Mouse (Mus musculus): ENCODE measurements around the gene B4galnt3. TPM values are rescaled to one million over a fixed set of nuclear protein-coding genes. Genes with fewer than 3 reads are reported as not detected.

The B4galnt3 gene
- not detected for polyA plus RNA-seq (2015; fragmentation: Illumina TruSeq; extraction: RNeasy Lipid Tissue Mini Kit (QIAGEN cat#74804); ENCODE audit: insufficient read depth, low read depth, low replicate concordance)

DNA sequence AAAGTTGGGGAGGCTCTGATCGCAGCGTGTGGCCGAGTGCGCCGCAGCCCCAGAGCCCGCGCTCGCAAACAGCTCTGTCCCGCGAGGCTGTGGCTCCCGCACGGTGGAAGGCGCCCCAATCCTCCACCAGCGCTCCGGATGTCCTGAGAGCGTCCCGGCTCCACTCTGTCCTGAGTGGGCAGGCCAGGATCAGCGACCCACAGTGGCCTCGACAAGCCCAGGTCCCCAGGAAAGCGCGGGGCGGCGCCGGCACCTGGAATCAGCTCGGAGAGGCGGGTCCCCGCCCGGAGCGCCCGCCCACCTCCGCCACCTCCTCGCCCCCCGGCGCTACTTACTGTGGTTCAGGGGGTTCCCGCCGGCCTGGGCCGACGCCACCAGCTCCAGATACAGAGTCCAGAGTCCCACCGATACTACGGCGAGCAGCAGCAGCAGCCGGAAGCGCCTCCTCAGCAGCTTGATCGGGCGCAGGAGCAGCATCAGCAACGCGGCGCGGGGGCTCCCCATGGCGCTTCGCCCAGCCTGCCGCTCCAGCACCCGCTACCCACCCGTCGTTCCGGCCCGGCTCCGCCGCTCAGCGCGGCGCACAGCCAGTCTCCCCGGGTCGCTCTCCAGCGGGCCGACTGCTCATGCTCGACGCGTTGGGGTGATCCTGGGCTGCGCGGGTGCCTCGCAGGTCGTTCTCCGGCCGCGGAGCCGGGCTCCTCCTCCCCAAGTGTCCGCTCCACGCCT lies at the start of gene B4galnt3, which contains the start of gene D330020A13Rik:
Gene B4galnt3, minus strand, starts transcription at position 504 of the 729 bp plus-strand sequence.
Gene D330020A13Rik, plus strand, starts transcription at position 309 of the 729 bp plus-strand sequence.

Other genes with a start within 250 kb of the B4galnt3 start
- gene Ninj2, start 201.2 kb downstream of the B4galnt3 start, polyA plus RNA-seq (2015; fragmentation: Illumina TruSeq; extraction: RNeasy Lipid Tissue Mini Kit (QIAGEN cat#74804); ENCODE audit: insufficient read depth, low read depth, low replicate concordance) = not detected
- not detected for gene D330020A13Rik, start 195 bp downstream of the B4galnt3 start, polyA plus RNA-seq (2015; fragmentation: Illumina TruSeq; extraction: RNeasy Lipid Tissue Mini Kit (QIAGEN cat#74804); ENCODE audit: insufficient read depth, low read depth, low replicate concordance)
- gene Kdm5a, start 69.6 kb upstream of the B4galnt3 start, polyA plus RNA-seq (2015; fragmentation: Illumina TruSeq; extraction: RNeasy Lipid Tissue Mini Kit (QIAGEN cat#74804); ENCODE audit: insufficient read depth, low read depth, low replicate concordance) = 4.5 TPM
- gene Ccdc77, start 69.8 kb upstream of the B4galnt3 start, polyA plus RNA-seq (2015; fragmentation: Illumina TruSeq; extraction: RNeasy Lipid Tissue Mini Kit (QIAGEN cat#74804); ENCODE audit: insufficient read depth, low read depth, low replicate concordance) = 2.4 TPM
- 2.4 TPM for gene Il17ra, start 168.7 kb upstream of the B4galnt3 start, polyA plus RNA-seq (2015; fragmentation: Illumina TruSeq; extraction: RNeasy Lipid Tissue Mini Kit (QIAGEN cat#74804); ENCODE audit: insufficient read depth, low read depth, low replicate concordance)
- not detected for gene Tmem121b, start 199.2 kb upstream of the B4galnt3 start, polyA plus RNA-seq (2015; fragmentation: Illumina TruSeq; extraction: RNeasy Lipid Tissue Mini Kit (QIAGEN cat#74804); ENCODE audit: insufficient read depth, low read depth, low replicate concordance)
- 7.7 TPM for gene Hdhd5, start 236.8 kb upstream of the B4galnt3 start, polyA plus RNA-seq (2015; fragmentation: Illumina TruSeq; extraction: RNeasy Lipid Tissue Mini Kit (QIAGEN cat#74804); ENCODE audit: insufficient read depth, low read depth, low replicate concordance)